Mouse (Mus musculus) left cerebral cortex, adult 8-10 months (tissue): ENCODE measurements around the gene Tmco1. TPM values are rescaled to one million over a fixed set of nuclear protein-coding genes. Genes with fewer than 3 reads are reported as not detected.

Experiments used
- DNase-seq, 2 experiments: peaks; one replicate each; pipeline ENCODE4 v3.0.0; 2022; ENCODE audit warnings: low spot score in 2 of 2
- total RNA-seq, 4 experiments: library from RNA; stranded (reverse); gene quantifications; 2 replicates each; pipeline ENCODE4 v1.2.4; 2022

Gene Tmco1
- total RNA-seq, 4 experiments from 2014 or later = 50.9 to 56.1 (median 53.0) TPM

- peak; percentile 36 to 51 for DNase-seq
These were observed 24.5 kb upstream of the Tmco1 start for GRCm38 (mm10) chr1:167283441-167284257.

GRCm38 (mm10) chr1:167284258-167284836 lies 23.8 kb upstream of the Tmco1 start:
- DNase-seq = peak in 1 of 2 experiments; percentile 46

GRCm38 (mm10) chr1:167284837-167285319 lies 23.3 kb upstream of the Tmco1 start:
- DNase-seq = peak; percentile 58 to 79

- no peak for DNase-seq
These were observed 23.0 kb upstream of the Tmco1 start, which contains the start of gene Uck2 for GRCm38 (mm10) chr1:167285320-167285355. Gene Uck2 (minus strand): TSS chr1:167285320.

GRCm38 (mm10) chr1:167285356-167285755 lies 22.8 kb upstream of the Tmco1 start:
- DNase-seq = no peak

- no peak for DNase-seq
These were observed 21.0 kb upstream of the Tmco1 start for GRCm38 (mm10) chr1:167287156-167287555.

GRCm38 (mm10) chr1:167288665-167289538 lies 19.3 kb upstream of the Tmco1 start:
- DNase-seq = no peak

GRCm38 (mm10) chr1:167289567-167290262 lies 18.5 kb upstream of the Tmco1 start:
- DNase-seq = no peak

GRCm38 (mm10) chr1:167290263-167290592 lies 17.9 kb upstream of the Tmco1 start:
- no peak for DNase-seq

GRCm38 (mm10) chr1:167291610-167292009 lies 16.6 kb upstream of the Tmco1 start:
- DNase-seq = no peak

- DNase-seq = no peak
These were observed 15.7 kb upstream of the Tmco1 start for GRCm38 (mm10) chr1:167292447-167292846.

GRCm38 (mm10) chr1:167295679-167296402 lies 12.3 kb upstream of the Tmco1 start:
- DNase-seq = no peak

- DNase-seq = no peak
These were observed 8.1 kb upstream of the Tmco1 start for GRCm38 (mm10) chr1:167300122-167300521.

GRCm38 (mm10) chr1:167305501-167306137 lies 2.6 kb upstream of the Tmco1 start:
- DNase-seq = no peak

- DNase-seq = peak in 1 of 2 experiments; percentile 19
These were observed 1.5 kb upstream of the Tmco1 start for GRCm38 (mm10) chr1:167306451-167307240.

GRCm38 (mm10) chr1:167307674-167308073 lies 504 bp upstream of the Tmco1 start:
- no peak for DNase-seq

GRCm38 (mm10) chr1:167312367-167312766 lies 4.2 kb downstream of the Tmco1 start:
- no peak for DNase-seq

GRCm38 (mm10) chr1:167313220-167313619 lies 5.0 kb downstream of the Tmco1 start:
- no peak for DNase-seq

- DNase-seq = no peak
These were observed 13.5 kb downstream of the Tmco1 start for GRCm38 (mm10) chr1:167321691-167322090.

- DNase-seq = no peak
These were observed 20.6 kb downstream of the Tmco1 start for GRCm38 (mm10) chr1:167328776-167329175.
